Comparison of ENCODE assay signal across 12 mouse cellular contexts in genomic region chr6:115962439-115963085, GRCm38 (mm10). TPM values are rescaled to one million over a fixed set of nuclear protein-coding genes. Genes with fewer than 3 reads are reported as not detected.
A peak's percentile ranks its signal among the peaks of the same experiment; 100 is the strongest.
DNase-seq lines count a peak whose midpoint lies in the region; ATAC-seq and TF ChIP-seq lines count a peak whose summit lies in the region.
"Had no signal": no experiment of that assay in that cellular context is flagged by ENCODE, and none has a peak within 500 bp of the region (broad histone marks: within the 10 kb centered on the region; RNA-seq: fewer than 3 reads in every experiment).

No protein-coding gene starts in this region.

- DNase-seq in cerebellum, adult 9-10 months = peak; percentile 29
- DNase-seq in cerebellum, postnatal 36 days = no peak
- peak; percentile 60 for DNase-seq in kidney, postnatal 0 days (ENCODE audit: low spot score)
- DNase-seq in kidney, postnatal 36 days = no peak
- DNase-seq in MEL (ENCODE audit: low read depth, low spot score) = no peak
- DNase-seq in yolk sac, embryonic 10.5 days (ENCODE audit: low spot score) = no peak
- no peak for DNase-seq in urinary bladder, postnatal 25 days (ENCODE audit: low spot score)
- DNase-seq: adrenal gland, postnatal 14 days; liver, embryonic 13.5 days had no signal

- H3K27ac ChIP-seq in kidney, postnatal 0 days = no peak overlapping the region
- H3K27ac ChIP-seq in MEL (ENCODE audit: control insufficient read depth, low read depth, low read length) = no peak overlapping the region
- H3K27ac ChIP-seq in intestine, postnatal 0 days (ENCODE audit: low read depth, low read length) = no peak overlapping the region
- H3K27ac ChIP-seq: heart, embryonic 15.5 days; liver, embryonic 13.5 days had no signal

- no peaks in the 10 kb centered on the region for H3K79me2 ChIP-seq in MEL (ENCODE audit: control insufficient read depth, insufficient read depth, low read length, poor library complexity)

- H3K9ac ChIP-seq in kidney, postnatal 0 days (ENCODE audit: low read depth, low read length) = no peak overlapping the region
- H3K9ac ChIP-seq in MEL (ENCODE audit: control insufficient read depth, low read depth, low read length, poor library complexity, severe bottlenecking) = no peak overlapping the region
- no peak overlapping the region for H3K9ac ChIP-seq in intestine, postnatal 0 days (ENCODE audit: low read depth, low read length)
- H3K9ac ChIP-seq: embryonic facial prominence, embryonic 13.5 days; heart, embryonic 15.5 days; liver, embryonic 13.5 days had no signal

- peak; percentile 68 for TF ChIP-seq CTCF in kidney, postnatal 0 days (IDR thresholded peaks at IDR 0.05; ENCODE audit: low read depth)
- TF ChIP-seq CTCF in MEL (IDR thresholded peaks at IDR 0.05 in 2 of 3, conservative IDR thresholded peaks at IDR 0.05 in 1 of 3; ENCODE audit: control insufficient read depth in 1 of 3, insufficient read depth in 1 of 3, low read depth in 2 of 3, low read length in 3 of 3, poor library complexity in 1 of 3, severe bottlenecking in 1 of 3) = peak; percentile 30 to 69 (median 40)
- TF ChIP-seq CTCF in intestine, postnatal 0 days (IDR thresholded peaks at IDR 0.05; ENCODE audit: low read depth) = peak; percentile 73

- no peak for TF ChIP-seq POLR2A in MEL (IDR thresholded peaks at IDR 0.05; ENCODE audit: control insufficient read depth in 1 of 2, insufficient read depth in 1 of 2, low read depth in 1 of 2, low read length in 2 of 2, poor library complexity in 1 of 2)

- ATAC-seq in kidney, postnatal 0 days (replicated peaks; ENCODE audit: low FRiP score, low read depth) = peak; percentile 58
- ATAC-seq in intestine, postnatal 0 days = 0 out of 2 replicates have a peak, but pooled peaks have one; percentile 22

- TF ChIP-seq EP300 in MEL (IDR thresholded peaks at IDR 0.05; ENCODE audit: low read depth in 1 of 2, low read length in 2 of 2) = no peak

- no peaks in the 10 kb centered on the region for H3K9me3 ChIP-seq in kidney, postnatal 0 days (replicated peaks; ENCODE audit: low read length)
- H3K9me3 ChIP-seq in MEL (replicated peaks; ENCODE audit: insufficient read depth, low read length) = no peaks in the 10 kb centered on the region
- no peaks in the 10 kb centered on the region for H3K9me3 ChIP-seq in intestine, postnatal 0 days (ENCODE audit: control insufficient read depth)
- H3K9me3 ChIP-seq: embryonic facial prominence, embryonic 13.5 days; heart, embryonic 15.5 days; liver, embryonic 13.5 days had no signal

- H3K4me3 ChIP-seq in kidney, postnatal 0 days (replicated peaks; ENCODE audit: low read depth, low read length) = no peak overlapping the region
- H3K4me3 ChIP-seq in MEL (ENCODE audit: control insufficient read depth in 1 of 2, insufficient read depth in 1 of 2, low read depth in 2 of 2, low read length in 2 of 2) = no peak overlapping the region
- no peak overlapping the region for H3K4me3 ChIP-seq in intestine, postnatal 0 days (ENCODE audit: low read depth, low read length)
- H3K4me3 ChIP-seq: embryonic facial prominence, embryonic 13.5 days; heart, embryonic 15.5 days; liver, embryonic 13.5 days had no signal

- H3K36me3 ChIP-seq in kidney, postnatal 0 days (ENCODE audit: insufficient read depth, low read length) = peaks cover 60% of the 10 kb centered on the region
- H3K36me3 ChIP-seq in MEL (ENCODE audit: control insufficient read depth in 1 of 2, insufficient read depth in 2 of 2, low read length in 2 of 2) = no peaks in the 10 kb centered on the region
- H3K36me3 ChIP-seq in intestine, postnatal 0 days (ENCODE audit: control insufficient read depth, insufficient read depth) = peaks cover 29% of the 10 kb centered on the region; the same call in 1 of the 2 replicates
- H3K36me3 ChIP-seq: heart, embryonic 15.5 days had no signal

- peaks cover 5% of the 10 kb centered on the region; the same call in 1 of the 2 replicates for H3K4me1 ChIP-seq in kidney, postnatal 0 days (replicated peaks; ENCODE audit: insufficient read depth, low read length)
- no peaks in the 10 kb centered on the region for H3K4me1 ChIP-seq in MEL (ENCODE audit: control insufficient read depth in 1 of 2, insufficient read depth in 2 of 2, low read length in 2 of 2)
- no peaks in the 10 kb centered on the region for H3K4me1 ChIP-seq in intestine, postnatal 0 days (replicated peaks; ENCODE audit: control insufficient read depth, insufficient read depth, low read length)

- TF ChIP-seq RAD21 in MEL (IDR thresholded peaks at IDR 0.05; ENCODE audit: low read depth, low read length) = no peak; the same call in 1 of the 2 replicates

- no peak overlapping the region for H3K4me2 ChIP-seq in kidney, postnatal 0 days (ENCODE audit: low read length)
- no peak overlapping the region for H3K4me2 ChIP-seq in intestine, postnatal 0 days (replicated peaks; ENCODE audit: low read depth)
- H3K4me2 ChIP-seq: embryonic facial prominence, embryonic 13.5 days; heart, embryonic 15.5 days; liver, embryonic 13.5 days had no signal

- 44% methylated on average over 23 of the region's 23 CpGs for WGBS in kidney, postnatal 0 days
- 42% methylated on average over 23 of the region's 23 CpGs for WGBS in intestine, postnatal 0 days

- no peaks in the 10 kb centered on the region for H3K27me3 ChIP-seq in kidney, postnatal 0 days (ENCODE audit: insufficient read depth, low read length)
- no peaks in the 10 kb centered on the region for H3K27me3 ChIP-seq in MEL (ENCODE audit: control insufficient read depth in 1 of 2, insufficient read depth in 2 of 2, low read length in 2 of 2)
- no peaks in the 10 kb centered on the region for H3K27me3 ChIP-seq in intestine, postnatal 0 days (replicated peaks; ENCODE audit: control insufficient read depth, insufficient read depth, low read length)
- H3K27me3 ChIP-seq: liver, embryonic 13.5 days had no signal

TF ChIP-seq in MEL, 35 proteins besides CTCF, POLR2A, EP300 and RAD21:
- TF ChIP-seq CHD2 (IDR thresholded peaks at IDR 0.05; ENCODE audit: low read length) (no peak), NRF1 (IDR thresholded peaks at IDR 0.05; ENCODE audit: insufficient read depth, low read depth, low read length, poor library complexity, severe bottlenecking) (no peak), CHD1 (IDR thresholded peaks at IDR 0.05; ENCODE audit: low read depth, low read length) (no peak), MAFK (IDR thresholded peaks at IDR 0.05; ENCODE audit: borderline replicate concordance, low read depth, low read length) (no peak), ZNF384 (IDR thresholded peaks at IDR 0.05; ENCODE audit: low read depth, low read length) (no peak), USF2 (IDR thresholded peaks at IDR 0.05; ENCODE audit: borderline replicate concordance in 1 of 2, insufficient read depth in 1 of 2, low read depth in 1 of 2, low read length in 2 of 2) (no peak), JUND (IDR thresholded peaks at IDR 0.05; ENCODE audit: low read depth, low read length) (no peak), GATA1 (IDR thresholded peaks at IDR 0.05; ENCODE audit: low read depth, low read length) (no peak), MAZ (IDR thresholded peaks at IDR 0.05; ENCODE audit: low read depth, low read length) (no peak), RCOR1 (IDR thresholded peaks at IDR 0.05; ENCODE audit: low read depth, low read length) (no peak), SIN3A (IDR thresholded peaks at IDR 0.05; ENCODE audit: low read length) (no peak), MXI1 (IDR thresholded peaks at IDR 0.05; ENCODE audit: low read depth, low read length) (no peak), NELFE (IDR thresholded peaks at IDR 0.05; ENCODE audit: low read depth, low read length) (no peak)

RNA-seq across cellular contexts. Expression of gene H1foo, which starts 17.8 kb away (rescaled TPM):
- not detected in 2 replicates for polyA plus RNA-seq in kidney, postnatal 0 days (2015; fragmentation: Nextera tagmentation; extraction: Ambion mirVana)
- not detected in 2 replicates for total RNA-seq in MEL (2012; rRNA removed)
- polyA plus RNA-seq in MEL (2012; ENCODE audit: insufficient read depth in 1 of 2, insufficient read length in 2 of 2, low read depth in 1 of 2, low replicate concordance in 2 of 2, missing spikeins in 1 of 2) = not detected
- polyA plus RNA-seq in intestine, postnatal 0 days (2015; fragmentation: Nextera tagmentation; extraction: Ambion mirVana) = not detected in 2 replicates
- total RNA-seq: adrenal gland, postnatal 14 days had no signal
- polyA plus RNA-seq: embryonic facial prominence, embryonic 13.5 days; heart, embryonic 15.5 days; liver, embryonic 13.5 days had no signal

RNA-seq across cellular contexts. Expression of gene Rho, which starts 31.0 kb away (rescaled TPM):
- not detected in 2 replicates for polyA plus RNA-seq in kidney, postnatal 0 days (2015; fragmentation: Nextera tagmentation; extraction: Ambion mirVana)
- total RNA-seq in MEL (2012; rRNA removed) = not detected in 2 replicates
- polyA plus RNA-seq in MEL (2012; ENCODE audit: insufficient read depth in 1 of 2, insufficient read length in 2 of 2, low read depth in 1 of 2, low replicate concordance in 2 of 2, missing spikeins in 1 of 2) = under 1 TPM in 1 of 2 experiments, not detected in 1; 0.11 TPM
- polyA plus RNA-seq in intestine, postnatal 0 days (2015; fragmentation: Nextera tagmentation; extraction: Ambion mirVana) = 0.16 TPM in 1 of 2 replicates, not detected in the other
- polyA plus RNA-seq: heart, embryonic 15.5 days; liver, embryonic 13.5 days had no signal

RNA-seq across cellular contexts. Expression of gene Plxnd1, which starts 32.2 kb away (rescaled TPM):
- 42.3 and 42.4 TPM in 2 replicates for polyA plus RNA-seq in kidney, postnatal 0 days (2015; fragmentation: Nextera tagmentation; extraction: Ambion mirVana)
- total RNA-seq in MEL (2012; rRNA removed) = 4.8 and 6.6 TPM in 2 replicates
- 10 to 100 TPM in 1 of 2 experiments, not detected in 1; 19.2 TPM for polyA plus RNA-seq in MEL (2012; ENCODE audit: insufficient read depth in 1 of 2, insufficient read length in 2 of 2, low read depth in 1 of 2, low replicate concordance in 2 of 2, missing spikeins in 1 of 2)
- 8.2 and 9.6 TPM in 2 replicates for polyA plus RNA-seq in intestine, postnatal 0 days (2015; fragmentation: Nextera tagmentation; extraction: Ambion mirVana)

Comparison
In these comparisons a context has a peak if more than half of its experiments do, and no peak if none do; other contexts are left out.
1. DNase-seq: peak in cerebellum, adult 9-10 months (single experiment) and kidney, postnatal 0 days (single experiment); none in cerebellum, postnatal 36 days (0 of 2), kidney, postnatal 36 days (0 of 2), MEL (single experiment), yolk sac, embryonic 10.5 days (single experiment) and urinary bladder, postnatal 25 days (single experiment).
2. Peak in every context shown above with its lines, with median percentiles within 50 percentile points of each other: CTCF ChIP-seq.